Comparison of ENCODE assay signal across 9 mouse cellular contexts in the genomic region with DNA sequence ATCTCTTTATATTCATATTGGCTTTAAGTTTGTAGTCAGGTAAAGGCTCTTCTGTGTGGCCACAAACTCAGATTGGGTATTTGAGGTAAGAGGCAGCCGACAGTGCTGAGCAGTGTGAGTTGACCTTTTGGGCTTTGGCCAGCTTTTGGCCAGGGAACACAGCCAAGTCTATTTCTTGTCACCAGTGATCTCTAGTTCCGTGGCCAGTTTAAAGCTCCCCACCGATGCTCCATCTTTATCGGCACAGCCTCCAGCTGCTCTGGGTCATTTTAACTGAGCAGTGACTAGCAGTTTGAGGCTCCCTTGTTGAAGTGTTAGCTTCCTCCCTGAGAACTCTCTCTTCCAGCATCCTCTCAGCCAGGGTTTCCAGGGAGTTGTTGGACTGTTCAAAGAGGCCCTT. TPM values are rescaled to one million over a fixed set of nuclear protein-coding genes. Genes with fewer than 3 reads are reported as not detected.
DNase-seq lines count a peak whose midpoint lies in the region; ATAC-seq lines count a peak whose summit lies in the region.
"Had no signal": no experiment of that assay in that cellular context is flagged by ENCODE, and none has a peak within 500 bp of the region (broad histone marks: within the 10 kb centered on the region; RNA-seq: fewer than 3 reads in every experiment).

No protein-coding gene starts in this region.

- 0 out of 2 replicates have a peak overlapping the region, but pooled peaks have one; percentile 21 for H3K27ac ChIP-seq in forebrain, embryonic 12.5 days
- H3K27ac ChIP-seq: liver, embryonic 15.5 days had no signal

- 88% methylated on average over 4 of the region's 4 CpGs for WGBS in forebrain, embryonic 12.5 days

- ATAC-seq in forebrain, embryonic 12.5 days (ENCODE audit: low FRiP score): no peak

- H3K4me1 ChIP-seq in forebrain, embryonic 12.5 days: peaks cover 15% of the 10 kb centered on the region

- 0 out of 2 replicates have a peak, but pooled peaks cover 5% of the 10 kb centered on the region for H3K27me3 ChIP-seq in forebrain, embryonic 12.5 days
- H3K27me3 ChIP-seq: liver, embryonic 15.5 days had no signal

- H3K9ac ChIP-seq in forebrain, embryonic 12.5 days: no peak overlapping the region
- H3K9ac ChIP-seq: liver, embryonic 15.5 days had no signal

- no peak overlapping the region for H3K4me2 ChIP-seq in forebrain, embryonic 12.5 days
- H3K4me2 ChIP-seq: liver, embryonic 15.5 days had no signal

- H3K4me3 ChIP-seq in forebrain, embryonic 12.5 days (replicated peaks): no peak overlapping the region
- H3K4me3 ChIP-seq: liver, embryonic 15.5 days had no signal

- no peaks in the 10 kb centered on the region for H3K9me3 ChIP-seq in forebrain, embryonic 12.5 days
- H3K9me3 ChIP-seq: liver, embryonic 15.5 days had no signal

- no peaks in the 10 kb centered on the region for H3K36me3 ChIP-seq in forebrain, embryonic 12.5 days (replicated peaks)
- H3K36me3 ChIP-seq: liver, embryonic 15.5 days had no signal

- peak; percentile 39 for DNase-seq in 416B (ENCODE audit: low read depth)
- DNase-seq in adrenal gland, adult 2 months: peak; percentile 83
- peak; percentile 58 to 70 for DNase-seq in heart, postnatal 14 days
- peak; percentile 77 to 83 for DNase-seq in kidney, postnatal 36 days
- DNase-seq in skeletal muscle tissue, adult 2 months (ENCODE audit: low read depth, low spot score): peak; percentile 61
- DNase-seq in urinary bladder, adult 2 months (ENCODE audit: low spot score): no peak
- no peak for DNase-seq in T-cell, adult 2 months (ENCODE audit: low spot score)

- intact Hi-C loops in heart, postnatal 14 days (cut with DNase I): loop anchor here (2.0 kb wide), 1 partner anchor 15 kb away; no protein-coding TSS in a partner anchor

RNA-seq across cellular contexts. Expression of gene Disc1, which starts 29.8 kb away (rescaled TPM):
- total RNA-seq in adrenal gland, adult 2 months (2021): 1 to 10 TPM; 1.2 to 1.8 TPM
- polyA plus RNA-seq in adrenal gland, adult 2 months (2012; rRNA removed): 0.79 and 1.1 TPM in 2 replicates
- 0.63 and 2.3 TPM in 2 replicates for polyA plus RNA-seq in forebrain, embryonic 12.5 days (2016; fragmentation: Nextera tagmentation; extraction: Ambion mirVana)
- total RNA-seq in heart, postnatal 14 days (2021): 1 to 10 TPM; 3.1 to 3.9 TPM
- polyA plus RNA-seq in urinary bladder, adult 2 months (2012; rRNA removed): 0.84 and 0.91 TPM in 2 replicates

Comparison
In these comparisons a context has a peak if more than half of its experiments do, and no peak if none do; other contexts are left out.
1. DNase-seq: peak in 416B (single experiment), adrenal gland, adult 2 months (single experiment), heart, postnatal 14 days (2 of 2), kidney, postnatal 36 days (2 of 2) and skeletal muscle tissue, adult 2 months (single experiment); none in urinary bladder, adult 2 months (single experiment) and T-cell, adult 2 months (single experiment).